Mouse (Mus musculus): ENCODE data around the gene Phgr1.

Phgr1 gene

DNA sequence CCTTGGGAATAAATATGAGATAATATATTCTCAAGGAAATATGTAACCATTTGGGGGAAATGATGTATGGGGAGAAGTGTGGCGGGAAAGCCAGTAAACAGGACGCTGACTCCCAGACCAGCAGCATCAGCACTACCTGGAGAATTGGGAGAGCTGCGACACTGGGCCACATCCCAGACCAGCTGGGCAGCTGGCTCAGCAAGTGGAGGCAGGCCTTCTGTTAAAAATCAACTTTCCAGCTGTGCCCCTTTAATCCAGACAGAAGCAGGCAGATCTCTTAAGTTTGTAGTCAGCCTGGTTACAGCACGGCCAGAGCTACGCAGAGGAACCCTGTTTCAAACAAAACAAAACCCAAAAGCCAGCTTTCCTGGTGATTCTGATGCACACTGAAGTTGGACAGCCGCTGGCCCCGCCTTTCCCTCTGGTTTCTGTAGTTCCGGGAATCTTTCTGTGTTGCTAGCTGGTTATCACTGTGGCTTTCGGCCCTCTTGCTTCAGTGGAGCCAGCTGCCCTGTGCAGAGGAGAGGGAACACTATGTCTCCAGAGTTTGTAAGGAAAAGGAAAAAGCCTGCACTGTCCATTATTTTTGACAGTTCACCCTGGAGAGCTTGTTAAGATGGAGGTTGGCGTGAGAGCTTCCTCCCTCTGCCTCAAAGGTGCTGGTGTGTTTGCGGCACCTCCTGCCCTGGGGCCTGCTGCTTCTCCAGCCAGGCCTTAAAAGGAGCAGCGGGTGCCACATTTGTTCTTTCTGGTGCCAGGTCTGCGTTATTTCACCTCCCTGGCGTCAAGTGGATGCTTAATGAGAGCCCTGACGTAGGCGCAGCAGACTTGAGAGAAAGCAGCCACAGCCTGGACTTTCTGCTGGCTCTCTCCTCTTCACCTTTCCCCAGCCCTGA is 20.4 kb upstream of the Phgr1 start:
- no peak for DNase-seq

GRCm38 (mm10) chr2:118752792-118753108 is 19.8 kb upstream of the Phgr1 start:
- DNase-seq, result no peak

DNA sequence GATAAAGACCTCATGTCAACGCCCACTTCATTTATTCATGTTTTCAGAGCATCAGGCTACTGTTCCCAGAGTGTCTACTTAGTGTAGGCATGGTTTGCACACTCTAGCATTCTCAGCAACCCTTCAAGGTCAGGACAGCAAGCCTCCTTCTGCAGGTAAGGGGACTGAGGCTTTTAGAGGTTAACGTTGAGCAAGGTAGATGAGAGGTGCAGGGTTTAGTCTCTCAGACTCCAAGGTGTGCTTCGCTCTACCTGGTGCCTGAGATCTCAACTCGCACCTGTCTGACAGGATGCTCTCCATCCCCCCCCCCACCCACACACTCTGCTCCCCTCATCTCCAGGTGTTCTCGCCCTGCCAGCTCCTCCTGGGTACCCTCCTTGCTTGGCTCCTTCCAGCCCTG is 18.4 kb upstream of the Phgr1 start:
- DNase-seq, result no peak

GRCm38 (mm10) chr2:118755407-118755806 is 17.2 kb upstream of the Phgr1 start:
- DNase-seq, result no peak

GRCm38 (mm10) chr2:118756103-118756502 is 16.5 kb upstream of the Phgr1 start:
- DNase-seq, result no peak

- peak; percentile 87 to 89 for DNase-seq
These were observed 12.7 kb upstream of the Phgr1 start for GRCm38 (mm10) chr2:118759828-118760227.

- DNase-seq, result no peak
These were observed 12.1 kb upstream of the Phgr1 start for GRCm38 (mm10) chr2:118760311-118761025.

DNA sequence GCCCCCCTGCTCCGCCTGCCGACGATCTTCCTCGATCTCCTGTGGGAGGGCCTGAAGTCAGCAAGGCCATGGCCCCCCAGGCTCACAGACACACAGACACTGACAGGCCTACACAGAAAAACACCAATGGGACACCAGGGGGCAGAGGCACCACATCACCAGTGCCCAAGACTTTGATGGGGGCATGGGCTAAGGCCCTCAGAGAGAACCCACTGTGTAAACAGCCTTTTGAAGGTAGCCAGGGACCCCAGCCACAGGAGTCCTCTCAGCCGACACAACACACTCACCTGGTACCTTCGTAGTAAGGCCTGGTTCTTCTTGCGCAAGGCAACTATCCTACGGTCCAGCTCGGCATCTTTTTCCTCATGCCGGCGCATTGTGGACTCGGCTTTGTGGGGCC is 11.2 kb upstream of the Phgr1 start:
- no peak for DNase-seq

- no peak for DNase-seq
These were observed 10.4 kb upstream of the Phgr1 start, which contains the start of gene Ccdc9b for GRCm38 (mm10) chr2:118761906-118762783. Gene Ccdc9b, minus strand, starts transcription at chr2:118762661.

GRCm38 (mm10) chr2:118762784-118763148 is 9.8 kb upstream of the Phgr1 start:
- no peak for DNase-seq

GRCm38 (mm10) chr2:118763469-118763868 is 9.1 kb upstream of the Phgr1 start:
- no peak for DNase-seq

DNA sequence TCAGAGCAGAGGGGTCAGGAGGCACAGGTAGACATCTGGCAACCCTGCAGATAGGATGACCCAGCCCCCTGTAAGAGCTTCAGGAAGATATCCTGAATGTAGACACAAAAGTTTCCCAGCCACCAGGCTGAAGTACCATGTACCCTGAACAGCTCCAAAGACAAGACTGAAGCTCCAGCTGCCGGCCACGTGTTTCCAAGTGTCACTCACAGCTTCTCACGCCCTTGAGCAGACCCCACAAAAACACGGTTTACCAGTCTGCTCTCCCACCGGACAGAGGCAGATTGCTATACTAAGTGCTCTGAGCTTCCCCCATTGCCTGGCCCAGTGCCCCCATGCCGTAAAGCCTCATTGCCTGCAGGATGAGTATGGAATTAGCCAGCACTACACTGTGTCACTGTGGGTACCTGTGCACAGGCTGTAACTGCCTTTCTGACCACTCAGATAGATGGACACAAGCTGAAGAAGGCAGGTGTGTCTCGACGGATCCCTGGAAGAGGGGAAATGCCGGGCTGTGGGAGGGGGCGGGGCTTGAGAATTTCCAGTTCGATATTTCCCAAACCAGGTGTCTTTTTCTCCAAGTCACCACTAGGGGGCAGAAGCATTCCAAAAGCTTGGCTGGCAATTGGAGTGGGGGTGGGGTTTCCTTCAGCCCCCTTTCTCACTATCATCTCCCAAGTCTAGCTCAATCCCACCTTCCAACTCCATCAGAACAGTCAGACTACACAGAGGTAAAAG is 8.3 kb upstream of the Phgr1 start:
- peak; percentile 61 for DNase-seq

- DNase-seq, result no peak
These were observed 7.7 kb upstream of the Phgr1 start for GRCm38 (mm10) chr2:118764875-118765274.

GRCm38 (mm10) chr2:118766041-118767033 is 6.2 kb upstream of the Phgr1 start:
- no peak for DNase-seq

DNA sequence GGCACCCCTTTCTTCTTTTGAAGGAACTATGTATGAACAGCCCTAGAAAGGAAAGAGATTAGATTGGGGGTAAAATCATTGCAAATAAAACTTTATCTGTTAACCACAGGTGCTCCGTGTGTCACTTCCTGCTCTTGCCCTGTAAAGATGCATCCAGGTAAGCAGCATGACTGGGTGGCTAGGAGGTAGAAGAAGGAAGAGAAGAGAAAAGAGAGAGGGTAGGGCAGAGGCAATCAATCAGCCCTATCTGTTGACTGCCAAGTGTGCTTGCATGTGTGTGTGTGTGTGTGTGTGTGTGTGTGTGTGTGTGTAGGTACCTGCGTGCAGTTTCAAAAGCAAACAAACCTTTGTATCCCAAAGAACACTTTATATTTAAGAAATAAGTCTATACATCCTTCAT is 2.0 kb downstream of the Phgr1 start:
- DNase-seq, result no peak

DNA sequence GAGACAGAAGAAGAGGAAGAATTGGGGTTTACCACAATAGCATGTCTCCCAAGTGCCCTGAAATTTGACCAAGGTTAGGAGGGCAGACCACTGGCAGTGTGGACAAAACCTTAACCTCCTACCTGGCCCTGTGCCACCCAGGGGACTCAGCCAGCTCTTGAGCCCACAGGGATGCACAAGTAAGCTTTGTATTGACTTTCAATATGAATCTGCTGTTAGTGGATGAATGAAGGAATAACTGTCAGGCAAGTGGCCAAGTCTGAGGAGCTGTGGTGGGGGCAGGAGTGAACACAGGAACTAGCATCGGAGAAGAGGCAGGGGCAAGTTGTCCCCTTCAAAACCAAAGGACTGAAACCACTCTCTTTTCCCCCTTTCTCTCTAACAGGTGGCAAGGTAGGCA is 2.8 kb downstream of the Phgr1 start:
- DNase-seq, result no peak

- no peak for DNase-seq
These were observed 3.3 kb downstream of the Phgr1 start for GRCm38 (mm10) chr2:118775846-118776245.

- no peak for DNase-seq
These were observed 3.7 kb downstream of the Phgr1 start for GRCm38 (mm10) chr2:118776295-118776694.

- DNase-seq, result no peak
These were observed 5.8 kb downstream of the Phgr1 start for GRCm38 (mm10) chr2:118778418-118778817.

DNA sequence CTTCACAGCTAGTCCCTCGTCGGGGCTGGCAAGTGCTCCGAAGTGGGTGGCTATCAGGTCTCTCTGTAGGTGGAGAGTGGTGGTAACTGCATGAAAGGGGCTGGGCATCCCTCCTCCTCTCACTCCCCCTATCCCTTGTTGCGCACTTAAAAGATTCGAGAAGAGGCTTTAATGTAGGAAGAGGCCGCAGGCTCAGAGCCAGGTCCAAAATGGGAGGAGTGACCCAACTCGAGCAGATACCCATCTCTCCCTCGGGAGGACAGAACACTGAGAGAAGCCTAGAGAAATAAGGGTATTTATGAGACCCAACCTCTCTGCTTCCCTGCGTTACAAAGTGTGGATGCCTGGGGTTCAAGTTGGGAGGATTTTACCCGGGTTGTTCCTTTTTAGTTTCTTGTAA is 6.5 kb downstream of the Phgr1 start:
- DNase-seq, result no peak

Measured in B cell, adult 2 months (primary cell).